Mouse (Mus musculus) T-helper 1 cell (primary cell): Measurements from ENCODE around the gene Proca1.
"Not testable (repeated sequence)": the region's sequence is repeated elsewhere in the genome, so short reads cannot be mapped to it uniquely, and the experiment has no call there.

Source experiments
- in situ Hi-C: fragments of 300-600 bp; cut with MboI, MseI; formaldehyde crosslinking; loops from one replicate; pipeline ENCODE4 v1.15.1; 2025; ENCODE audit warnings: high pct_unique_total_duplicates

Gene Proca1

GRCm38 (mm10) chr11:78181830-78182357 is 11.3 kb upstream of the Proca1 start:
- in situ Hi-C loops: no loop called here

- in situ Hi-C loops: no loop called here
Observed at GRCm38 (mm10) chr11:78182450-78182849, 10.7 kb upstream of the Proca1 start.

- in situ Hi-C loops: no loop called here
Observed at GRCm38 (mm10) chr11:78182961-78183844, 10.0 kb upstream of the Proca1 start, which contains the start of gene Rpl23a. Gene Rpl23a, minus strand, starts transcription at chr11:78183584.

- in situ Hi-C loops: no loop called here
Observed at GRCm38 (mm10) chr11:78183884-78184514, 9.2 kb upstream of the Proca1 start.

- in situ Hi-C loops: not testable (repeated sequence)
Observed at GRCm38 (mm10) chr11:78184702-78185101, 8.5 kb upstream of the Proca1 start.

- in situ Hi-C loops: no loop called here
Observed at GRCm38 (mm10) chr11:78188331-78189233, 4.6 kb upstream of the Proca1 start, which contains the start of gene Rab34. Gene Rab34, plus strand, starts transcription at chr11:78188430.

- in situ Hi-C loops: no loop called here
Observed at GRCm38 (mm10) chr11:78189234-78190040, 3.8 kb upstream of the Proca1 start.

GRCm38 (mm10) chr11:78190041-78190440 is 3.2 kb upstream of the Proca1 start:
- in situ Hi-C loops: no loop called here

GRCm38 (mm10) chr11:78194411-78195100 is 1.4 kb downstream of the Proca1 start:
- in situ Hi-C loops: no loop called here

GRCm38 (mm10) chr11:78195101-78195863 is 2.1 kb downstream of the Proca1 start:
- in situ Hi-C loops: no loop called here

GRCm38 (mm10) chr11:78202372-78202771 is 9.2 kb downstream of the Proca1 start:
- in situ Hi-C loops: no loop called here

GRCm38 (mm10) chr11:78204287-78204686 is 11.1 kb downstream of the Proca1 start:
- in situ Hi-C loops: no loop called here

GRCm38 (mm10) chr11:78205361-78206206 is 12.4 kb downstream of the Proca1 start:
- in situ Hi-C loops: no loop called here

- in situ Hi-C loops: no loop called here
Observed at GRCm38 (mm10) chr11:78207190-78207589, 14.0 kb downstream of the Proca1 start.

- in situ Hi-C loops: no loop called here
Observed at GRCm38 (mm10) chr11:78209886-78210285, 16.7 kb downstream of the Proca1 start.

GRCm38 (mm10) chr11:78210615-78211014 is 17.4 kb downstream of the Proca1 start:
- in situ Hi-C loops: no loop called here

- in situ Hi-C loops: no loop called here
Observed at GRCm38 (mm10) chr11:78211513-78211912, 18.3 kb downstream of the Proca1 start.

GRCm38 (mm10) chr11:78213086-78213817 is 20.1 kb downstream of the Proca1 start:
- in situ Hi-C loops: no loop called here
